Mouse (Mus musculus) neural tube, embryonic 12.5 days (tissue): ENCODE results near the gene Zfp52. TPM values are rescaled to one million over a fixed set of nuclear protein-coding genes. Genes with fewer than 3 reads are reported as not detected.

Experiments
- ATAC-seq: fragments of 200-750 bp; cut with Nextera tagmentation; 2 replicates; pipeline ENCODE4 v1.8.0; 2017; ENCODE audit warnings: low read depth, mild to moderate bottlenecking, moderate TSS enrichment, moderate library complexity; ENCODE audit not compliant: low FRiP score
- H3K27ac ChIP-seq: fragments of 300-500 bp; sonication (generic); 2 replicates; pipeline ENCODE4 v1.5.1; 2016
- H3K27me3 ChIP-seq: fragments of 300-500 bp; sonication (generic); replicated peaks from 2 replicates; pipeline ENCODE4 v1.6.1; 2016; ENCODE audit warnings: mild to moderate bottlenecking
- H3K36me3 ChIP-seq: fragments of 300-500 bp; sonication (generic); 2 replicates; pipeline ENCODE4 v1.6.1; 2016; ENCODE audit warnings: mild to moderate bottlenecking
- H3K4me1 ChIP-seq: fragments of 300-500 bp; sonication (generic); 2 replicates; pipeline ENCODE4 v1.6.1; 2016
- H3K4me2 ChIP-seq: fragments of 300-500 bp; sonication (generic); replicated peaks from 2 replicates; pipeline ENCODE4 v1.6.1; 2016; ENCODE audit warnings: mild to moderate bottlenecking
- H3K4me3 ChIP-seq: fragments of 300-500 bp; sonication (generic); 2 replicates; pipeline ENCODE4 v1.5.1; 2016
- H3K9ac ChIP-seq: fragments of 300-500 bp; sonication (generic); 2 replicates; pipeline ENCODE4 v1.6.1; 2016; ENCODE audit warnings: mild to moderate bottlenecking
- H3K9me3 ChIP-seq: fragments of 300-500 bp; sonication (generic); 2 replicates; pipeline ENCODE4 v1.6.1; 2016; ENCODE audit warnings: mild to moderate bottlenecking
- WGBS: fragments of 180-500 bp; shearing (Covaris S2); methylation state at CpG from one replicate; pipeline ENCODE4 v1.1.7; 2016; 5-methylcytosine and 5-hydroxymethylcytosine counted together
- polyA plus RNA-seq: library from polyadenylated mRNA; unstranded; fragments of >200 nt; fragmentation: Nextera tagmentation; extraction: Ambion mirVana; gene quantifications from 2 replicates; pipeline ENCODE4 v1.2.1, GENCODE M21; 2016

The Zfp52 gene
- polyA plus RNA-seq, 1 experiment from 2014 or later: 1.6 TPM

GRCm38 (mm10) chr17:21526270-21526669 is 9.1 kb upstream of the Zfp52 start:
- H3K4me1 ChIP-seq: no peaks in the 10 kb centered on the region
- no peaks in the 10 kb centered on the region for H3K9me3 ChIP-seq
- H3K36me3 ChIP-seq: no peaks in the 10 kb centered on the region
- no peak overlapping the region for H3K9ac ChIP-seq
- no peaks in the 10 kb centered on the region for H3K27me3 ChIP-seq
- no peak overlapping the region for H3K27ac ChIP-seq
- no peak for ATAC-seq
- H3K4me3 ChIP-seq: no peak overlapping the region
- H3K4me2 ChIP-seq: no peak overlapping the region

DNA sequence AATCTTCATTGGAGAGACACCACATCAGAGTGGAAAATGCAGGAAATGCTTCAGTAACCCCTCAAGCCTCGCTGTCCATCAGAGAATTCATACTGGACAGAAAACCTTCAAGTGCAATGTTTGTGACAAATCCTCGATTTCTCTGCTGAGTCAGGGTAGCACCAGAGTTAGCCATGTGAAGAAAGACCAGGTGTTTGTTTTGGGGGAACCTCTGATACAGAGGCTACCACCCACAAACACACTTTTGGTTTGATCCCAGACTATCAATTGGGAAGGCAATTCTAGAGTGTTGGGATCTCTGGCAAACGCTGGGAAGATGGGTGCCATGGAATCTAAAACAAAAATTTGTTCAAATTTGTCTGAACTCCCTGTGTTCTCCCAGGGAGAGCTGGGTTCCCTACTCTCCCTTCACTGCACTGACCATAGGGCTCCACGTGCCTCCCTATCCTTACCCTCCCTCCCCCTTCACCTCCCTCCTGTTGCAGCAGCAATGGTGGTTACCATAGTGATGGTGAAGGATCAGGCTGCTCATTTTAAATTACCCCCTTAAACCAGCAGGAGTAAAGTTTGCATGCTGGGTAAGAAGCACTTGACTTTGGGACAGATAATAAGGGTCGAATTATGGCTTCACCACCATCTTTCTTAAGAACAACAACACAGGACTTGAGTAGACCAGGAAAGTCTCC is 4.6 kb upstream of the Zfp52 start:
- Histone ChIP-seq H3K27ac (no peak overlapping the region), H3K36me3 (no peaks in the 10 kb centered on the region), H3K27me3 (no peaks in the 10 kb centered on the region), H3K4me2 (no peak overlapping the region), H3K4me3 (no peak overlapping the region), H3K9me3 (no peaks in the 10 kb centered on the region), H3K9ac (no peak overlapping the region), H3K4me1 (peaks cover 10% of the 10 kb centered on the region; the same call in 1 of the 2 replicates)
- WGBS: 64% methylated on average over 5 of the region's 5 CpGs
- ATAC-seq: no peak

- no peak overlapping the region for H3K27ac ChIP-seq
- H3K27me3 ChIP-seq: no peaks in the 10 kb centered on the region
- no peaks in the 10 kb centered on the region for H3K9me3 ChIP-seq
- H3K4me3 ChIP-seq: peak overlapping the region; percentile 78; the same call in 1 of the 2 replicates
- peak; percentile 1 for ATAC-seq
- peak overlapping the region; percentile 67 for H3K4me2 ChIP-seq
- 79% methylated on average over 5 of the region's 5 CpGs for WGBS
- peak overlapping the region; percentile 86; the same call in 1 of the 2 replicates for H3K9ac ChIP-seq
- H3K36me3 ChIP-seq: no peaks in the 10 kb centered on the region
- H3K4me1 ChIP-seq: peaks cover 11% of the 10 kb centered on the region; the same call in 1 of the 2 replicates
Observed at GRCm38 (mm10) chr17:21531621-21532020, 3.7 kb upstream of the Zfp52 start.

- Histone ChIP-seq H3K9ac (peak overlapping the region; percentile 86), H3K4me2 (peak overlapping the region; percentile 67), H3K9me3 (no peaks in the 10 kb centered on the region), H3K4me3 (peak overlapping the region; percentile 78), H3K27ac (peak overlapping the region; percentile 82; the same call in 1 of the 2 replicates), H3K27me3 (no peaks in the 10 kb centered on the region), H3K36me3 (no peaks in the 10 kb centered on the region), H3K4me1 (peaks cover 11% of the 10 kb centered on the region; the same call in 1 of the 2 replicates)
- WGBS: 1% methylated on average over 54 of the region's 54 CpGs
- ATAC-seq: peak; percentile 83
Observed at GRCm38 (mm10) chr17:21532101-21532951, 3.0 kb upstream of the Zfp52 start.

DNA sequence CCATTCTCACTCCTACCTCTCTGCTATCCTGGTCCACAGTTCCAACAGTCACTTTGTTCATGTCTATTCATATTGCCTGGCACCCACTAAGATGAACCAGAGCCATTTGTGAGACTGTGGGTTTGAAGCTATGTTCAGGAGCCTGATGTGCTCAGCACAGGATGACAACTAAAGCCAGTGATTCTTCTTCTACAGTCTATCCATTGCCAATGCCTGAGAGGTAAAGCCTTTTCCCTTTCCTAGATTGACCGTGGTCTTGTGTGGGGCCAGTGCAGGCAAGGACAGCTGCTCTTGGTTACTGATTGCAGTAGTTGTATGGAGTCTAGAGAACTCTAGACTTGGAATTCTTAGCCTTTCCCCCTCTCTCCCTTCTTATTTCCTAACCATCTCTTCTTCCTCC is 1.4 kb upstream of the Zfp52 start:
- Histone ChIP-seq H3K27ac (no peak overlapping the region), H3K9me3 (no peaks in the 10 kb centered on the region), H3K9ac (no peak overlapping the region), H3K4me2 (no peak overlapping the region), H3K4me3 (no peak overlapping the region), H3K36me3 (no peaks in the 10 kb centered on the region), H3K27me3 (no peaks in the 10 kb centered on the region), H3K4me1 (peaks cover 11% of the 10 kb centered on the region; the same call in 1 of the 2 replicates)
- ATAC-seq: no peak
- WGBS: 94% methylated on average over 1 of the region's 1 CpGs

DNA sequence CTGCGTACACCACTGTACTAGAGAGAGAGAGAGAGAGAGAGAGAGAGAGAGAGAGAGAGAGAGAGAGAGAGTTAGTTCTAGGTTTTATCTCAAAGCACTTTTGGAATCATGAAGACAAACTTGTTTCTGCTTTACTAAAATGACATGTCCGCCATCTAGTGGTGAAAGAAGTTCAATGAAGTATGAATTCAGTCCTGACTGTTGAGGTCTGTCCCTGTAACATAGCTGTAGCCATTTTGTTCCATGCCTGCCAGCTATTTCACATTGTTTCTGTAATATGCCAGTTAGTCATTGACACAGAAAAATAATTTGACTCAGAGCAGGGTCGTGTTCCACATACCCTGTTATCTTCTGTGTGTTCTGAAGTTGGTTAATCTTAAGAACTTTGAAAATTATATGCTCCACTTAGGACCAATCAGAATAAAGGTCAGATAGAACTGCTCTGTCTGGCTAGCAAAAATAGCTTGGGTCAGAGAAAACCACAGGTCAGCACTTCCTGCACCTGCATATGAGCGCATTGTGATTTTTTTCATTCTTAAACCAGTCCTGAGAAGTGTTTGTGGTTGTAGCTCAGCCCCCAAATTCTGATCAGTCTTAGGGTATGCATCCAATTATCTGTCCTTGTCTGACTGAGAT is 761 bp upstream of the Zfp52 start:
- H3K4me3 ChIP-seq: no peak overlapping the region
- H3K36me3 ChIP-seq: no peaks in the 10 kb centered on the region
- H3K9ac ChIP-seq: no peak overlapping the region
- no peak overlapping the region for H3K4me2 ChIP-seq
- no peaks in the 10 kb centered on the region for H3K9me3 ChIP-seq
- H3K27ac ChIP-seq: no peak overlapping the region
- H3K4me1 ChIP-seq: peaks cover 11% of the 10 kb centered on the region; the same call in 1 of the 2 replicates
- no peaks in the 10 kb centered on the region for H3K27me3 ChIP-seq
- 0 out of 2 replicates have a peak, but pooled peaks have one; percentile 11 for ATAC-seq
- WGBS: 22% methylated on average over 4 of the region's 4 CpGs

- Histone ChIP-seq H3K9ac (no peak overlapping the region), H3K4me2 (peak overlapping the region; percentile 64), H3K4me1 (peaks cover 11% of the 10 kb centered on the region; the same call in 1 of the 2 replicates), H3K27ac (no peak overlapping the region), H3K36me3 (no peaks in the 10 kb centered on the region), H3K4me3 (no peak overlapping the region), H3K9me3 (no peaks in the 10 kb centered on the region), H3K27me3 (no peaks in the 10 kb centered on the region)
- ATAC-seq: no peak
- WGBS: 45% methylated on average over 7 of the region's 7 CpGs
Observed at GRCm38 (mm10) chr17:21536096-21536495, 757 bp downstream of the Zfp52 start.

DNA sequence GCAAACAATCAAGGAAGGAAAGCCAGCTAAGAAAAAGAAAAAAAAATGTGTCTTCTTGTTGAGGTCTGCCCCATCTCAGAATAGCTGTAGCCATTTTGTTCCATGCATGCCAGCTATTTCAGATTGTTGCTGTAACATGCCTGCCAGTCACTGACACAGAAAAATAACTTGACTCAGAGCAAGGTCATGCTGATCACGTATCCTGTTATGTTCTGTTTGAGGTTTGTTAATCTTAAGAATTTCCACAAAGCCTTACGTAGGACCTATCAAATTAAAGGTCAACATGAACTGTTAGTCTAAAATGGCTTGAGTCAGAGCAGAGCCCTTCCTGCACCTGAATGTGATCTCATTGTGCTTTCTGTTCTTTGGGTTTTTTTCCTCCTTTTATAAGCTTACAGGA is 1.3 kb downstream of the Zfp52 start:
- 83% methylated on average over 2 of the region's 2 CpGs for WGBS
- ATAC-seq: no peak
- Histone ChIP-seq H3K4me3 (no peak overlapping the region), H3K9me3 (no peaks in the 10 kb centered on the region), H3K4me1 (peaks cover 9% of the 10 kb centered on the region; the same call in 1 of the 2 replicates), H3K36me3 (no peaks in the 10 kb centered on the region), H3K27me3 (no peaks in the 10 kb centered on the region), H3K9ac (no peak overlapping the region), H3K27ac (no peak overlapping the region), H3K4me2 (no peak overlapping the region)

DNA sequence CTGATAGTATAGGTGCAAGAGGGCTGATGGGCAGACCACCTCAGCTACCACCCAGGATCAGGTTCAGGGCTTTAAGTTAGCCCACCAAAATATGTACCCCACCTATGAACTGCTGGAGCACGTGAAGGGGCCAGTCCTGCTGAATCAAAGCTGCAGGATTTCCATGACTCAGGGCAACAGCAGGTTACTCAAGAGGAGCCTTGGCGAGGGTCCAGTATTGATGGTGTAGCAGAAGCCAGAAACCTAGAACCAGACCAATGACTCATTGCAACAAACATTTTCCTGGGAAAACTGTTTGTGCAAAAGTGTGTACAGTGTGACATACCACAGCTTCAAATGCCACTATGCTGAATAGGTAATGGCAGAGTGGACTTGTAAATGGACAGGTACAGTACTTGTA is 22.5 kb downstream of the Zfp52 start:
- 89% methylated on average over 2 of the region's 2 CpGs for WGBS
- no peak overlapping the region for H3K4me3 ChIP-seq
- H3K27me3 ChIP-seq: no peaks in the 10 kb centered on the region
- H3K27ac ChIP-seq: no peak overlapping the region
- no peaks in the 10 kb centered on the region for H3K9me3 ChIP-seq
- no peaks in the 10 kb centered on the region for H3K4me1 ChIP-seq
- no peak for ATAC-seq
- no peak overlapping the region for H3K9ac ChIP-seq
- H3K4me2 ChIP-seq: no peak overlapping the region
- no peaks in the 10 kb centered on the region; the same call in 1 of the 2 replicates for H3K36me3 ChIP-seq

GRCm38 (mm10) chr17:21566220-21566619 is 30.9 kb downstream of the Zfp52 start:
- no peaks in the 10 kb centered on the region for H3K27me3 ChIP-seq
- peak; percentile 72 for ATAC-seq
- peak overlapping the region; percentile 63 for H3K4me3 ChIP-seq
- peaks cover 3% of the 10 kb centered on the region; the same call in 1 of the 2 replicates for H3K4me1 ChIP-seq
- no peaks in the 10 kb centered on the region for H3K9me3 ChIP-seq
- peak overlapping the region; percentile 67 for H3K4me2 ChIP-seq
- peak overlapping the region; percentile 60; the same call in 1 of the 2 replicates for H3K27ac ChIP-seq
- H3K9ac ChIP-seq: peak overlapping the region; percentile 73
- WGBS: 11% methylated on average over 5 of the region's 5 CpGs
- H3K36me3 ChIP-seq: no peaks in the 10 kb centered on the region

- peak; percentile 95 for ATAC-seq
- peak within 1 kb of the TSS; percentile 73 for H3K9ac ChIP-seq
- 1% methylated on average over 29 of the region's 29 CpGs for WGBS
- H3K36me3 ChIP-seq: no peaks in the 10 kb centered on the region
- no peaks in the 10 kb centered on the region for H3K27me3 ChIP-seq
- no peaks in the 10 kb centered on the region for H3K9me3 ChIP-seq
- H3K4me2 ChIP-seq: peak within 1 kb of the TSS; percentile 67
- peak within 1 kb of the TSS; percentile 63 for H3K4me3 ChIP-seq
- peaks cover 3% of the 10 kb centered on the region; the same call in 1 of the 2 replicates for H3K4me1 ChIP-seq
- peak within 1 kb of the TSS; percentile 60 for H3K27ac ChIP-seq
Observed at GRCm38 (mm10) chr17:21566728-21567349, 31.5 kb downstream of the Zfp52 start, which contains the start of gene Zfp948. TSS of gene Zfp948 (plus strand) at chr17:21567008.
